Mouse (Mus musculus): ENCODE results near the gene Slc47a2.

Gene Slc47a2

GRCm38 (mm10) chr11:61342505-61343420, at the start of gene Slc47a2:
Gene Slc47a2 (minus strand): TSS chr11:61342860.
- DNase-seq (ENCODE audit: low read depth), result no peak

GRCm38 (mm10) chr11:61388936-61389335, 46.3 kb upstream of the Slc47a2 start:
- DNase-seq (ENCODE audit: low read depth), result no peak

- DNase-seq (ENCODE audit: low read depth), result peak; percentile 6
These were observed 45.4 kb upstream of the Slc47a2 start for GRCm38 (mm10) chr11:61388012-61388411.

- DNase-seq (ENCODE audit: low read depth), result no peak
These were observed 44.6 kb upstream of the Slc47a2 start for GRCm38 (mm10) chr11:61387233-61387632.

DNA sequence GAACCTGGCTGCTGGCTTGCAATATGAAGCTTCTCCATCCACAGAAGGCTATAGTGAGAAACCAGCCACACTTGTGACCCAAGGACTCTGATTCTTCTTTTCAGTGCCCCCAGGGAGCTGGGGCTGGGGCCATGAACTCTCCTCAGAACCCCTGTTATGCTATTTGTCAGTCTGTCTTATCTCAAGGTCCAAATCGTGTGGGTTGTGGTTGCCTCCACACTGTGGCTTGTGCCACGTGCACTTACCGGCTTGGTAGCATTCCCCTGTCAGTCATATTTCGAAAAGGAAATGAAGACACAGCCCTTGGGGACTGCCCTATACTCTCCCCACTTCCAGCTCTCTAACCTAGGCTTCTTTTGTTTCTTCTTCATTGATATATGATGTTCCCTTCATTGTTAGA, 43.1 kb upstream of the Slc47a2 start:
- no peak for DNase-seq (ENCODE audit: low read depth)

DNA sequence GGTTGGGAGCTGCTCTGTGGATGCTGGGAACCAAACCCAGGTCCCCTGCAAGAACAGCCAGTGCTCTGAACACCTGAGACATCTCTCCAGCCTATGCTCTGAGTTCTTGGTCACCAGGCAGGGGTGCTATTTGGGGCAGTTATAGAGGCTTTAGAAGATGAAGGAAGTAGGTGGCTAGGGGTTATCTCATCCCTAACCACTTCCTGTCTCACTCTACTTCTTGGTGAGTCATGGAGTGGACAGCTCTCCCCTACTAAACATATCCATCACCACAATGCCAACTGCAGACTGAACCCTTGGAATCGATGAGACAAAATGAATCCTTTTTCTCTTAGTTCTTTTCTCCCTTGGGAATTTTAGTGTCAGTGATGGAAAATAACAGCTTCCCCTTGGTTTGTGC, 38.6 kb upstream of the Slc47a2 start:
- no peak for DNase-seq (ENCODE audit: low read depth)

GRCm38 (mm10) chr11:61378651-61379050, 36.0 kb upstream of the Slc47a2 start:
- no peak for DNase-seq (ENCODE audit: low read depth)

- no peak for DNase-seq (ENCODE audit: low read depth)
These were observed 35.4 kb upstream of the Slc47a2 start, which contains the start of gene Slc47a1 for GRCm38 (mm10) chr11:61377881-61378613. Gene Slc47a1 (minus strand): TSS chr11:61378345.

DNA sequence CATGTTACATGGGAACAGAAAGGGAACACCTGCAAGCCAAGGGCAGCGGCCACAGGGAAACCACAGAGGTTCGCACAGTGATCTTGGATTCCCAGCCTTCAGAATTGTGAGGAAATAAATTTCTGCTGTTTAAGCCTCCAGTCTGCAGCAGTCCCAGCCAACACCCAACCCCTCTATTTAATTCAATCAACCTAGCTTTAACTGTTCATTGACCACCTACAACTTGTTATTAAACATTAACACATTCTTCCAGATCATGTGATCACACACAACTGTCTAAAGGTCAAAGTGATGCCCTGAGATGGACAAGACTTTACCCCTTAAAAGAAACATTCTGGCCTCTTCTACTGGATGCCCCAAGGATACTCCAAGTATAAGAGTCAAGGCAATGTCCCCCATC, 26.0 kb upstream of the Slc47a2 start:
- DNase-seq (ENCODE audit: low read depth), result no peak

DNA sequence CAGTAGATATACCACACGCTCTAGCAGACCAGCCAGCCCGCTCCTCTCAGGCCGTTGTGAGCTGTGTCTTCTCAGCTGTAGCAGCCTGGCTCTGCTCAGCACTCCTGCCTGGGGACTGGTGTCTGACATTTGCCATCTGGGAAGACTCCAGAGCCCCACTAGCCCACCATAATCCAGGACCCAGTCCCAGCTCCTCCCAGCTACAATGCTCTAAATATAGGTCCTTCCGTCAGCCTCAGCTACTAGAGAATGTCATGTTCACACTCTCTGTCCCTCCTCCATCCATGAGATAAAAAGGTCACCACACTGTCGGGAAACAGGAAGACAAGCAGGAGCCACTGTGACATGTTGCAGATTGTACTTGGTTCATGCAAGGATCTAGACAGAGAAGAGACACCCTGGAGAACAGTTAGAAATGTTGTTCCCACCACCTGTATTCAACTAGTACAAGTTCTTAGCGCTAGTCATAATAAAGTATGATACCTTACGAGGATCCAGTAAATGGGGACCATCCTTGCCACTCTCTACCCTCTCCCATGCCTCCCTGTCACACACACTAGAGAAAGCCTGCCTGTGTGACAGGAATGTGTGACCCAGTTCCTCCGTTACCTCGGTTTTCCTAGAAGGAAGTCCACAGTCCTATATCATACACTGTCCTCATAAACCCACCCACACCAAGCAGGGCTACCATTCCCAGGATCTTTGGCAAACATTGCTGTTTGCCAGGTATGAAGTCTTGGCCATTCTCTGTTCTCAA, 24.0 kb upstream of the Slc47a2 start:
- no peak for DNase-seq (ENCODE audit: low read depth)

GRCm38 (mm10) chr11:61365938-61366337, 23.3 kb upstream of the Slc47a2 start:
- no peak for DNase-seq (ENCODE audit: low read depth)

DNA sequence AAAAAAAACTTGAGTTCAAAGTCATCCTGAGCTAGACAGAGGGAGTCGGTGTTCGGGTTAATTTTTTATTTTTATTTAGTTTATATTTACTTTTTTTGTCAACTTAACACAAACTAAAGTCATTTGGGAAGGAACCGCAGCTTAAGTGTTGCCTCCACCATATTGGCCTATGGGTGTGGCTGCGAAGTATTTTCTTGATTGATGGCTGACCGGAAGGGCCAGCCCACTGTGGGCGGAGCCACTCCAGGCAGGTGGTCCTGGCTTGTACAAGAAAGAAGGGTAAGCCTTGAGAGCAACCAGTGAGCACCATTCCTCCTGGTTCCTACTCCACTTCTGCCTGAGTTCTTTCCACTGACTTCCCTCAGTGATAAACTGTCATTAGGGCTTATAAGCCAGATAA, 21.4 kb upstream of the Slc47a2 start:
- DNase-seq (ENCODE audit: low read depth), result no peak

DNA sequence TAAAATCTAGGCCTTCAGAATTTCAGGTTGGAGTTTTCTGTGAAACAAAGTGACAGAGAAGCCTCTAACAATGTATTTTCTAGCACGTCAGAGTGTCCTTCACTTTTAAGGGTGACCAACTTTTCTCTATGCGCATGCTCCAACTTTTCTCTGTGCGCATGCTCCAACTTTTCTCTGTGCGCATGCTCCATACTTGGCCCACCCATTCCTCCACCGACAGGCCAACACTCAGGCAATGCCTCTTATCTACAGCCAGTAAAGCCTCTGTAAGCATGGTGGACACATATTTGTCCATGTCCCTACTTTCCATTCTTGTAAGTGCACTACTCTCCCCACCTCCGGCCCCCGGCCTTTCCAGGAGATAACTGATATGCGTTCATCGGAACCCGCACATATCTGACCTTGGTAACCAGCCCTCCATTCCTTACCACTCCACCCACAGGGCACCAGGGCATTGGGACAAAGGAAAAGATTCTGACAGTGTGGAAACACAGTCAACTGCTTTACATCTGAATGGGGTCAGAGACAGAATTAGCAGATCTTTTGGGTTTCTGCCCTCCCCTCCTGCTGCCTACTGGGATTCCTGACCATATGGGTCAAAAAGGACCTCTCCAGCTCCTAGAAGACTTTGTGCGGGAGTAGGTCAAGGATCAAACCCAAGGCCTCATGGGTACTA, 19.0 kb upstream of the Slc47a2 start:
- DNase-seq (ENCODE audit: low read depth), result no peak

GRCm38 (mm10) chr11:61356600-61356999, 13.9 kb upstream of the Slc47a2 start:
- DNase-seq (ENCODE audit: low read depth), result no peak

DNA sequence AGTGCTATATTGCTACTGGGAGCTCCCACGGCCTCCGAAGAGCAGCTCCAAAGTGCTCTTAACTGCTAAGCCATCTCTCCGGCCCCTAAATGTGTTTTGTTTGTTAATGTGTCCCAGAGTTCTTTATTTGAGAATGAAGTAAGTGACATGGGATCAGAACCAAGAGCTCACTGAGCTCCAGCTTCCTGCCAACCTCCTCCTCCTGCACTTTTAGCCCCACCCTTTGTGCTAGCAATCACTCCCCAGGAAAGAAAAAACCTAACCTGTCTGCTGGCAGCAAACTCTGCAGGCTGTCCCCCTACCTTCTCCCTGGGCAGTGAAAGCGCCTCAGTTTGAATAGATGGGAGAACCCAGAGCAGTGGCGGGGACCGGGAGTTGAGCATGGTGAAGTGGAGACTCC, 13.5 kb upstream of the Slc47a2 start:
- no peak for DNase-seq (ENCODE audit: low read depth)

- DNase-seq (ENCODE audit: low read depth), result no peak
These were observed 12.7 kb upstream of the Slc47a2 start for GRCm38 (mm10) chr11:61355351-61355750.

- DNase-seq (ENCODE audit: low read depth), result no peak
These were observed 11.7 kb upstream of the Slc47a2 start for GRCm38 (mm10) chr11:61354346-61354745.

GRCm38 (mm10) chr11:61353038-61353437, 10.4 kb upstream of the Slc47a2 start:
- DNase-seq (ENCODE audit: low read depth), result no peak

- no peak for DNase-seq (ENCODE audit: low read depth)
These were observed 9.5 kb upstream of the Slc47a2 start for GRCm38 (mm10) chr11:61352138-61352651.

GRCm38 (mm10) chr11:61349337-61349736, 6.7 kb upstream of the Slc47a2 start:
- no peak for DNase-seq (ENCODE audit: low read depth)

- DNase-seq (ENCODE audit: low read depth), result no peak
These were observed 3.5 kb upstream of the Slc47a2 start for GRCm38 (mm10) chr11:61346133-61346532.

- no peak for DNase-seq (ENCODE audit: low read depth)
These were observed 689 bp downstream of the Slc47a2 start for GRCm38 (mm10) chr11:61341971-61342370.

Measured in fibroblast of lung, adult 2 months (primary cell).